Mouse (Mus musculus): ENCODE data around the gene Nova2.
A peak's percentile ranks its signal among the peaks of the same experiment; 100 is the strongest.

DNA sequence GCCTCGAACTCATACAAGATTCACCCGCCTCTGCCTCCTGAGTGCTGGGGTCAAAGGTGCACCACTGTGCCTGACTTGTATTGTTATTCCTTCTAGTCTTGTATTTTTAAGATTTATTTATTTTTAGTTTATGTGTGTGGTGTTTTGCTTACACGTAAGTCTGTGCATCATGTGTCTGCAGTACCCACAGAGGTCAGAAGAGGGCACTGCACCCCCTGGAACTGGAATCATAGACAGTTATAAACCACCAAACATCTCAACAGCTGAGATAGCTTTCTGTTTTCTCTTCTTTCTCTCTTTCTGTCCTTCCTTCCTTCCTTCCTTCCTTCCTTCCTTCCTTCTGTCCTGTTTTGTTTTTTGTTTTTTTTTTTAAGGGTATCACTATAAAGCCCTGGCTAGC is 45.3 kb downstream of the Nova2 start:
- no peak for TF ChIP-seq EP300 (optimal IDR thresholded peaks at IDR 0.05)
- peak; percentile 42 for TF ChIP-seq CTCF (IDR thresholded peaks at IDR 0.05; ENCODE audit: low read depth)
